Mouse (Mus musculus): ENCODE results near the gene Wfdc1.

Gene Wfdc1

DNA sequence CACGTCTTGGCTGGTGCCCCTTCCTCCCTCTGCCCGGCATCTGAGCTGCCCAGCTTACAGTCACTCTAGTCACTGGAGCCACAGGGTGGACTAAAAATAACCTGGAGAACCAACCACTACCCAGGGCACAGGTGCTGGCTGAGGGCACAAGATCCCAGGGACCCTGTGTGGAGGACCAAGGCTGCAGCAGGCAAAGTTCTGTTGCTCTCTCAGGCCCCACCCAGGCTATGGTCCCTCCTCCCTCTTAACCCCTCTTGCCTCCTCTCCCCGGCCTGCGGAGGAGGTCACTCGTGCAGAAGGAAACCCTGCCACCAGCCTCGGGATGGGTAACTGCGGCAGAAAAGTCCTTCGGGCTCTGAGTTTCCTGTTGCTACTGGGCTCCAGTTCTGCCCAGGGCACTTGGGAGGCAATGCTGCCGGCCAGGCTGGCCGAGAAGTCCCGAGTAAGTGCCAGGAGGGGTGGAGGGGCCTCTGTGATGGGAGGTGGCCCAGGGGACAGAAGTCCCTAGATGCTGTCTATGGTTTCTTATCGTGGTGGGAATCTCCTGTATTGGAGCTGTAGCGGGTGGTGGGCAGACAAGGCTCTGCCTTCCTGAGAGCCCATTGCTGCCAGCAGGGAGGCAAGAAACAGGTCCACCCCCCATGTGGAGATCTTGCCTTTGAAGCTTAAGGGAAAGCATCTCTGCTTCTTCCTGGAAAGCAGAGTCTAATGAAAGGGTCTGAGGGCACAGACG lies at the start of gene Wfdc1:
Wfdc1 (plus strand) TSS at position 147 of the 733 bp plus-strand sequence.
- DNase-seq = no peak

DNA sequence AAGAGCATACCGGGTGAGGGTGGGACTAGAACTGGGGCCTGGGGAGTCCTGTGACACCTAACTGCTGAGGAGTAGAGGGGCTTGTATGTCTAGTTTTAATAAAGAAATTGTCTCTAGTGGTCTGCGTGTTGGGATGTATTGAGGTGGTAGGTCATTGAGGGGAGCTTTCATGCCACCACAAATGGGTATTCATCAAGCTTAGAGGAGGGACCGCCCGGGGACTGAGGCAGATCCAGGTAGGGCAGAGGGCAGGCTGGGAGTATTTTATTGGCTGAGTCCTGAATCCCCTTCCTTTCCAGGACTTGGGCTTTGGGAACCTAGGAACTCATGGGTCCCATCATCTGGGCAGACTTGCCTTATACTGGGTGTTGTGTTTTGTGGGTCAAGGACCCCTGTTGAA lies 49.4 kb upstream of the Wfdc1 start:
- DNase-seq = no peak

- no peak for DNase-seq
Measured at GRCm38 (mm10) chr8:119617586-119617985, 48.6 kb upstream of the Wfdc1 start.

DNA sequence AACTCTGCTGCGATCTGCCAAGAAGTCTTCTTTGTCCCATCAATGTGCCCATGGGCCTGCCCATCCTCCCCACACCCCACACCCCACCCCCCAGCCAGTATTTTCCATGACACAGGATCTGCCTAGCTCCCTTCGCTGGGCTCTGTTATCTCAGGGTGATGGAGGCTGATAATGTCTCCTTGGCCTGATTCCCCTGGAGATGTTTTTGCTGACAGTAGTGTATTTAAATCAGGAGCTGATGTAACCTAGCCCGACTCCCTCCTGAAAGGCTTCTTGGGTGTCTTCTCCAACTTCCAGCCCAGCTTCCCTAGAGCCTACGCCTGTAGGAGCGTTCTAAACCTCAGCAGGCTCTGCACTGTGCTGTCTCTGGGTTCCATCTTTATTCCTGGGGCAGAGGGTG lies 47.3 kb upstream of the Wfdc1 start:
- no peak for DNase-seq

DNA sequence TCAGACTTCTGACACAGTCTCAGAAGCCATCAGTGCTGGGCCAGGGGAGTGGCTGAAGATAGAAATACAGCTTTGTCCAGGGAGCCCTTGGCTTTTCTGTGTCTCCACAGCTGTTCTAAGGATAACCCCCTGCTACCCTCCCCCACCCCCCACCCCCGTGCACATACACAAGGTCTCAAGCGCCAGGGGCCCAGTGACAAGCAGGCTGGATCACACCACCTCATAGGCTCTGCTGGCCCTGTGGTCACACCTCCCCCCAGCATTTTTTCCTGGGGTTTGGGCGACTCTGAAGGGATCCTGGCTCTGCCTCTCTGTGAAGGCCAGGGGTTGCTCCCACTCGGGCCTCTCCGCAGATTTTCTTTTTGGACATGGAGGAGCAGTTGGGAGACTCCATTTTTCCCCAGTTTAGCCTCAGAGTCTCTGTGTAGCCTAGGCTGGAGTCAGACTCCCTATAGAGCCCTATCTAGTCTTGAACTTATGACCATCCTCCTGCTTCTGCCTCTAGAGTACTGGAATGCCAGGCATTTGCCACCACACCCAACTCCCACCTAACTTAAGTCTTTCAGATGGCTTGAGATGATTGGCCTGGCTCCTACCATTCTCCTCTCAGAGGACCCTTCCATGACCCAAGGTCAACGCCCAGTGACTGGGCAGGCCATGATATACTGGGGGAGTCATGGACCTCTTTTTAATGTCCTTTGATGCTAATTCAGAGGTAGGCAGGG lies 45.9 kb upstream of the Wfdc1 start:
- no peak for DNase-seq

GRCm38 (mm10) chr8:119620848-119621465 lies 45.2 kb upstream of the Wfdc1 start:
- DNase-seq = no peak

DNA sequence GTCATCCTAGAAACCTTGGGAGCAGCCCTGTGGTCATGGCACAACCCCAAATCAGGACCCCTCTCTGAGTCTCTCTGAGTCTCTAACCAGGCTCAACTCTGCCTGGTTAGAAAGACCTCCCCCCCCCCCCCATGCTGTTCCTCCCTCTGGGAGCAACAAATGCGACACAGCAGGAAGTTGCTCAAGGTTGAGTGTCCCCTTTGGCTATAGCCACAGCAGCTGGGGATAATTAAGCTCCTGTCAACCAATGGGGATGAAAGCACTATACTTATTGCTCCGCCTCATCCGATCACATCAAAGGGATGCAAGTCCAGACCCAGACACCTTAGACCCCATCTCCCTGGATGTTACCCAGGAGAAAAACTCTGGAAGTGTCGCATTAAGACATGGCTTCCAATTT lies 43.6 kb upstream of the Wfdc1 start:
- no peak for DNase-seq

DNA sequence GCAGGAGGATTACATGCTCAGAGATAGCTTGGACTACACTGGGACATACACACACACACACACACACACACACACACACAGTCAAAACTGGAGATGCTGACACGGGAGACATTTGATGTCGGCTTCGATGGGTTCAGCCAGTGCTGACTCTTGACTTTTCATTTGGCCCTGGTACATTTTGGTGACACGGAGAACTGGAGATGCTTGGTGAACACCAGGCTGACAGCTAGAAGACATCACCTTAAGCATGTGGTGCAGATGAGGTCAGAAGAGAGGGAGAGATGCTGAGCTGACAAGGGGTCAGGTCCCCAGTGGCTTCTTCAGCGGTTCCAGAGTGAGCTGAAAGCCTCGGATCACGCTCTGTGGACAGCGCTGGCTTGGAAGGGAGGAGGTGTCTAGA lies 43.1 kb upstream of the Wfdc1 start:
- DNase-seq = no peak

DNA sequence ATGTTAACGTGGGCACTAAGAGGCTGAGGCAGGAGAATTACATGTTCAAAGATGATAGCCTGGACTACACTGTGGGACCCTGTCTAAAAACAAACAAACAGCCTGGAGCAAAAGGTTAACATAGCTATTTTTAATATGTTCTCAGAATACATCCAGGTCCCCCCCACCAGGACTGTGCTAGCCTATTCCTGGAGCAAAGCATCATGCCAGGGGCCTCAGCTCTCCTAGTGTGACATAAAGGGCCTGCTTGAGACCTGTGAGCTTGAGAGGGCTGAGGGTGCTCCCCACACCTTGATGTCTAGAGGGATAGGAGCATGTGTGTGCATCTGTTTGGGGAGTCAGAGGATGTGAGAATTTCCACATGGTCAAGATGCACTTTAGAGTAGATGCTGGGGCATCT lies 42.4 kb upstream of the Wfdc1 start:
- no peak for DNase-seq

GRCm38 (mm10) chr8:119624916-119625315 lies 41.2 kb upstream of the Wfdc1 start:
- no peak for DNase-seq

GRCm38 (mm10) chr8:119625788-119626187 lies 40.4 kb upstream of the Wfdc1 start:
- no peak for DNase-seq

DNA sequence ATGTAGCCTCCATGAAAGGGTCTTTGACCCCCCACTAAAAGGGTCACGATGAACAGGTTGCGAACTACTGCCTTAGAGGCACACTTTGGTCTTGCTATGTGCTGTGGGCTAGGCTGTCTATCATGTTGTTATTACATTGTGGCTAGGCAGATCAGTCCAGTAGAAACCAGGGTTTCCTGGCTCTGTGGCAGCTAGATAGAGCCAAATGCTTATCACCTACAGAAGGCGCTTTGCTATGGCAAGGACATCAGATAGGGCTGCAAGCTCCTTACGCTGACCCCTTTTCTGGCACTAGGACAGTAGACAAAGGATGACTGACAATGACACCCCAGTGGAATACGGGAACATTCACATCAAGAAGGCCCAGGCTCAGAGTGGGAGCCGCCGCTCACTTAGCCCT lies 39.0 kb upstream of the Wfdc1 start:
- DNase-seq = no peak

DNA sequence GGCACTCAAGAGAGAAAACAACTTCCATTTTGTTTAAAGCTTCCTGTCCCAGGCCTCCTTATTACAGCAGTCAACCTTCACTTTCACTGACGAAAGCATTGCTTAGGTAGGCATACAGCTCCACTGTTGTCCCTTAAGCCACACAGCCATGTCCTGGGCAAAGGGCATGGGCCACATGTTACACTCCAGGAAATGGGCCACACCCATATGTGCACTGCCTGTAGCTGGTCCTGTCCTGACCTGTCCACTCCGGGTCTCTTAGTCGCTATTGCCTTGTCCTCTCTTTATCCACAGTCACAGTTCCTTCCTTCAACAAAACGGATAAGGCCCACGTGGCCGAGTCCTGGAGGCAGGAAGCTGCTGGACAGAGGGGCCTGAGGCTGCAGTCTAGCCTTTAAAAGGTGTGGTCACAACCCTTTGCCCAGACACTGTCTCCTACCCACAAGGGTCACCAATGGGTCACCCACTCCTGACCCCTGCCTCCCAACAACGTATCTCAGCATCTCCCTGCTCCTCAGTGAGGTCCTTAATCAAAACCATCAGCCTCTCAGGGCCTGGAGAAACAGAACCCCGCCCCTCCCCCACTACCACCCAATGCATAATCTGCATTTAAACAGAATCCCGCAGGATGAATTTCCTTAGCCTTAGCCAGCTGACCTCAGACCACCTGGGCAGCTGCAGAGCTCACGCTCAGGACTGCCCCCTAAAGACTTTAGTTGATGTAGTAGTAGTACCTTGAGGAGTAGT lies 38.4 kb upstream of the Wfdc1 start:
- DNase-seq = no peak

DNA sequence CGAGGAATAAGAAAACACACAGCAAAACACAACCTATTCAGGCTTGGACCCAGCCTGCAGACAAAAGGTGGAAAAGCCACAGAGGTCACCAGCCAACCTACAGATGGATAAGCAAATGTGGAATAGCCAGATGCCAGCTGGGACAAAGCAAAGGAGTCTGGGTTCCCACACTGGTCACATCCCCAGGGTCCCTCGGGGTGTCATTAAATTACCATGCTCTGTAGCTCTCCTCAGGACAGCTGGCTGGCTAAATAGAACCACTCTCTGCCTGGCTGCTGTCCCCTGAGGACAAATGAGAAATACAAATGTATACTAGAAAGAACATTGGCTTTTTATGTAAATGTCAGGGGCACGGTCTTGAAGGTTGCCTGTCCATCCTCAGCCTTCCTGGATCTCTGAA lies 35.3 kb upstream of the Wfdc1 start:
- no peak for DNase-seq

- DNase-seq = no peak
Measured at GRCm38 (mm10) chr8:119632246-119632645, 33.9 kb upstream of the Wfdc1 start.

GRCm38 (mm10) chr8:119632909-119633308 lies 33.3 kb upstream of the Wfdc1 start:
- DNase-seq = no peak

GRCm38 (mm10) chr8:119634616-119635336 lies 31.4 kb upstream of the Wfdc1 start:
- DNase-seq = no peak

- DNase-seq = no peak
Measured at GRCm38 (mm10) chr8:119635378-119635777, 30.8 kb upstream of the Wfdc1 start, which contains the start of gene Kcng4. TSS of gene Kcng4 (minus strand) at chr8:119635680.

DNA sequence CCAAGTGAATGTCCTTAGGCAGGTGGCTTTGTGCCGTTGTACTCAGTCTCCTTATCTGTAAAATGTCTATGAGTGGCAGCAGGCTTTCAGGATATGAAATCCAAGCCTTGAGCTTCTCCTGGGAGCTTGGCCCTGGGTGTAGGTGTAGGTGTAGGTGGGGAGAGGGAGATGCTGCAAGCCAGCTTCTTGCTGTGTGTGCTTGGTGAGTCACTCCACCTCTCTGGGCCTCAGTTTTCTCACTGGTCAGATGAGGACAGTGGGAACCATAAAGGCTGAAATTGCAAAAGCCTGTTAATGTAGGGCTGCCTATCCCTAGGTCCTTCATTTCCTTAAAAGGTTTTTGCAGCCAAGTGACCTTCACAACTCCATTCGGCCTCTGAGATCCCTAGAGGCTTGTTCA lies 30.2 kb upstream of the Wfdc1 start:
- no peak for DNase-seq

DNA sequence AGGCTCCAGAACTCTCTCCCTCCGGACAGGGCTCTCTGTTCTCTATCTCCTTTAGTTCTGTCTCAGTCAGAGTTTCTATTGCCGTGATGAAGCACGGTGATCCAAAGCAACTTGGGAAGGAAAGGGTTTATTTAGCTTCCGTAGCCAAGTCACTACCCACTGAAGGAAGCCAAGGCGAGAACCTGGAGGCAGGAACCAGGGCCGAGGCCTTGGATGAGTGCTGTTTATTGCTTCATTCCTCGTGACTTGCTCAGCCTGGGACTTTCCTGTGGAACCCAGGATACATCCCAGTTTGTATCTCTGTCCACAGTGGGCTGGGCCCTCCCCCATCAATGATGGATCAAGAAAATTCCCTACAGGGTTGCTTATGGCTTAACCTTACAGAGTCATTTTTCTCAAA lies 29.4 kb upstream of the Wfdc1 start:
- DNase-seq = no peak

GRCm38 (mm10) chr8:119637381-119637780 lies 28.8 kb upstream of the Wfdc1 start:
- DNase-seq = no peak

DNA sequence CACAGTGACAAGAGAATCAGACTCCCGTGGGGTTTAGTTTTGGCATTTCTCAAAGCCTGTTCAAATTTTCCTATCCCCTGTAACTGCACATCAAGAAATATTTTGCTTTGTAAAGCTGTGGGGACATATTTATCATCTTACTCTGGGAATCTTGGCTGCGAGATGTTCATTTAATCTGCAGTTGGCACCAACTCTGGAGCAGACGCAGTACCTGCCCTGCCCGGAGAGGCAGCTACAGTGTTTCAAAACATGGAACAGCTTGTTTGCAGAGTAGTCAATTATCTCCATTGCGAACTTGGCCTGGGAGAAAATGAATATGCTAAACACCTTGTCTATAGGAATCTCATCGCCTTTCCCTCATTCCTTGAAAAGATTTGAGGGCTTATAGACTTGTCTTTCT lies 27.9 kb upstream of the Wfdc1 start:
- DNase-seq = no peak

- no peak for DNase-seq
Measured at GRCm38 (mm10) chr8:119639798-119640197, 26.4 kb upstream of the Wfdc1 start.

All from right cerebral cortex, postnatal 4 days (tissue).